Mouse (Mus musculus) ovary, adult 2 months (tissue): Measurements from ENCODE around the gene Mylk2. TPM values are rescaled to one million over a fixed set of nuclear protein-coding genes. Genes with fewer than 3 reads are reported as not detected.

Experiments used
- polyA plus RNA-seq: library from polyadenylated mRNA; depleted of rRNA; stranded (reverse); fragments of >200 nt; gene quantifications from 2 replicates; pipeline ENCODE4 v1.2.3, GENCODE M21; 2012; rRNA removed

Mylk2 gene
- polyA plus RNA-seq: 0.08 and 0.09 TPM in 2 replicates

DNA sequence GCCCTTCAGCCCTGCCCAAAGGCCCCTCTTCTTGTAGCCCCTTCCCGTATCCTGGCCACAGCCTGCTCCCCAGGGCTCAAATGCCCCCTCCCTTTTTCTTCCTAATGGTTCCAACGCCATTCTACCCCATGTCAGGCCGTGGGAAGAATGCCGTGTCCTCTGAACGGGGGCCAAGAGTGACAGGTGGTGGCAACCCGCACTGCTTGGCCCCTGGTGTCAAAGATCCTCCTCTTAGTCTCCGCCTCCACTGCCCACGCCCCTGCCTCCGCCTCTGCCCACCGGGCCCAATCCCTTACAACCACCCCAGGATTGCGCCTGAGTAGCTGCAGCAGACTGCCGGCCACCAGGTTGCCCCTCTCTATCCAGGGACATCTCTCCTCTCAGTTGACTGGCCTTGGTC, at the start of gene Mylk2:
Gene Mylk2 (plus strand): TSS at position 322 of the 400 bp plus-strand sequence.

DNA sequence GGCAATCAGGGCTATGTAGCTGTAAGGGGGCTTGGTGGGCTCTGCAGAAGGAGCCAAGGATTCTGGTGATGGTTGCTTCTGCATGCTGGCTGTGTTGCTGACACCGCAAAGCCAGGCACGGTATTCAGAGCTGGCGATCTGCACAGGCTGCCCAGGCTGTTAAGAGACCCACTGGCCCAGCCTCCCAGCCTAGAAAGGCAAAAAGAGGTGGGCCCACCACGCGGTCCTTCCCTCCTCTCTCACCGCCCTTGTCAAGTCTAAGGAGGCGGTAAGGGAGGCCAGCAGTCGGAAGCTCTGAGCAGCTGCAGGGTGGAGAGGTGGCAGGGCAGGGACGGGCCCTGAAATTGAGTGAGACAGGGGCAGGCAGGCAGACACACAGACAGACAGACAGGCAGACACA, 21.9 kb downstream of the Mylk2 start, which contains the start of gene Foxs1:
Gene Foxs1 (minus strand): TSS at position 161 of the 400 bp plus-strand sequence.

DNA sequence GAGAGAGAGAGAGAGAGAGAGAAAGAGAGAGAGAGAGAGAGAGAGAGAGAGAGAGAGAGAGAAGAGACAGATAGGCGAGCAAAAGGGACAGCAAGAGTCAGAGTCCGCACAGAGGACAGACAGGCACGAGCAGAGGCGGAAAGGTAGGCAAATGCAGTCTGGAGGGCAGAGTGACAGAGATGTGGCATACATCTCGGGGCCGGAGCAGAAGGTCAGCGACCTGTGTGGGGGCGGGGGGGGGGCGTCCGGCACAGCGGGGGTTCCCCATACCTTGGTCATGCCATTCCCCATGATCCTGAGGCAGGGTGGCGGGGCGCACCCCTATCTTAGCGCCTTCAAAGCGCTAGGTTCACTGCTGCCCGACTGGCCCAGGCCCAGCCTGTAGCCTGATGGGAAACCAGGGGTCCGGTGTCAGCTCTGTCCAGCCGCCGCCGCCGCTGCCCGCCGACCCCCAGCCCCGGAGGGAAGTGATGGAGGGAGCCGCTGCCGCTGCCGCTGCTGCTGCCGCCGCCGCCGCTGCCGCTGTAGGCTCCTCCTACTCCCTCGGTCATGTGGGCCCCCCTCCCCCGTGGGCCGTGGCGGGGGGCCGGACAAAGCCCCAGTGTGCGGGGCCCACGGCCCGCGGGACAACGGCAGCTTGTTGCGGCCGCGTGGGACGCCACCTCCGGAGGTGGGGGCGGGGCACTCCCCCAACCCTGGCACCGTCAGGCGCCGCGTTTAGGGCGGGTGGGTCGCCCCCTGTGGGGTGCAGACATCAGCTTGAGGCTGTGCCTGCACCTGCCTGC, 40.1 kb downstream of the Mylk2 start, which contains the start of gene Dusp15:
Gene Dusp15 (minus strand): TSS at position 634 of the 785 bp plus-strand sequence.

DNA sequence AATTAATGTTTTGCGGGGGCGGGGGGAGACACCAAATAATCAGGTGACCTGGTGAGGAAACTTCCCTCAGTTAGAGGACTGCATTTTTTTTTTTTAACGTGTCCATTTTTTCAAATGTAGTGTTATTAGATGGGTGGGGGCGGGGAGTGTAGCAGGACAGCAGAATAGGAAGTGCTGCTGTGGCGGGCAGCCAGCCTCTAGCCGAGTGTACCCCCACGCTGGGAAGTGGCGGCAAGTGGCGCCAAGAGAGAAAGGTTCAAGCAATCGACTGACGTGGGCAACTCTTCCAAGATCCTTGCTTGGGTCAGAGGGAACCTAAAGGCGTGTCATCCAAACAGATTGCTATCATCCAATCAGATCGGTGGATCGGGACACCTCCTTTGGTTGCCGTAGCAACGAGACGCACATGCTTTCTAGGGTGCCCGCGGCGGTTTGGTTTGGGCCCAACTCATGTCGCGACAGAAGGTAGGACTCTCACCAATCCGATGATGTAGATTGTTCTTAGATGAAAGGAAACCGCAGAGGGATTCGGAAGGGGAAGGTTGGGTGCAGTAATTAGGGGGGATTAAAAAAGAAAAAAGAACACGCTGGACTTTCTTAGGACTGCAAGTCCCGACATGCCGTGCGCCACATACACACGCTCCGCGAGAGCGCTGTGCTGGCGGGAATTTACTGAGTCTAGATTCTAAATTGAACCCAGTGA, 51.1 kb downstream of the Mylk2 start, which contains the start of gene Ttll9:
Gene Ttll9 (plus strand): TSS at position 395 of the 703 bp plus-strand sequence.

Other genes starting within 250 kb of the Mylk2 start
- gene H13, start 241.9 kb upstream of the Mylk2 start, polyA plus RNA-seq: 330 and 441 TPM in 2 replicates
- 3.7 and 4.2 TPM in 2 replicates for gene Mcts2, start 224.3 kb upstream of the Mylk2 start, polyA plus RNA-seq
- gene Id1, start 175.1 kb upstream of the Mylk2 start, polyA plus RNA-seq: 383 and 402 TPM in 2 replicates
- gene Cox4i2, start 157.2 kb upstream of the Mylk2 start, polyA plus RNA-seq: 6.7 and 9.5 TPM in 2 replicates
- 45.3 and 60.1 TPM in 2 replicates for gene Bcl2l1, start 79.6 kb upstream of the Mylk2 start, polyA plus RNA-seq
- 2.6 and 3.6 TPM in 2 replicates for gene Tpx2, start 63.4 kb upstream of the Mylk2 start, polyA plus RNA-seq
- gene Foxs1, start 21.9 kb downstream of the Mylk2 start, polyA plus RNA-seq: 57.4 and 78.2 TPM in 2 replicates
- gene Dusp15, start 40.3 kb downstream of the Mylk2 start, polyA plus RNA-seq: 0.59 and 1.1 TPM in 2 replicates
- gene Ttll9, start 51.1 kb downstream of the Mylk2 start, polyA plus RNA-seq: 3.0 and 4.0 TPM in 2 replicates
- gene Pdrg1, start 104.1 kb downstream of the Mylk2 start, polyA plus RNA-seq: 51.4 and 72.3 TPM in 2 replicates
- gene Xkr7, start 120.5 kb downstream of the Mylk2 start, polyA plus RNA-seq: not detected in 2 replicates
- 30.9 and 35.6 TPM in 2 replicates for gene Ccm2l, start 154.6 kb downstream of the Mylk2 start, polyA plus RNA-seq
- 8.4 and 10.4 TPM in 2 replicates for gene Hck, start 197.1 kb downstream of the Mylk2 start, polyA plus RNA-seq
- gene Tm9sf4, start 250.0 kb downstream of the Mylk2 start, polyA plus RNA-seq: 39.1 and 46.2 TPM in 2 replicates